Mouse (Mus musculus) midbrain, embryonic 14.5 days (tissue): ENCODE results near the gene Mboat2. TPM values are rescaled to one million over a fixed set of nuclear protein-coding genes. Genes with fewer than 3 reads are reported as not detected.
A peak's percentile ranks its signal among the peaks of the same experiment; 100 is the strongest.

ENCODE experiments used
- ATAC-seq: fragments of 200-750 bp; cut with Nextera tagmentation; 2 replicates; pipeline ENCODE4 v1.8.0; 2017; ENCODE audit warnings: moderate number of reproducible peaks, moderate library complexity; ENCODE audit not compliant: low FRiP score, low TSS enrichment
- DNase-seq: peaks from one replicate; pipeline ENCODE4 v3.0.0-alpha.2; 2015
- H3K27ac ChIP-seq: fragments of 300-500 bp; sonication (generic); replicated peaks from 2 replicates; pipeline ENCODE4 v1.5.1; 2014; ENCODE audit warnings: mild to moderate bottlenecking, low read depth, low read length, moderate library complexity
- H3K27me3 ChIP-seq: fragments of 300-500 bp; sonication (generic); 2 replicates; pipeline ENCODE4 v1.6.1; 2014; ENCODE audit warnings: low read length, control low read depth, mixed read lengths; ENCODE audit not compliant: control insufficient read depth, insufficient read depth
- H3K36me3 ChIP-seq: fragments of 300-500 bp; sonication (generic); 2 replicates; pipeline ENCODE4 v1.6.1; 2014; ENCODE audit warnings: low read length, control low read depth; ENCODE audit not compliant: control insufficient read depth, insufficient read depth
- H3K4me1 ChIP-seq: fragments of 300-500 bp; sonication (generic); 2 replicates; pipeline ENCODE4 v1.6.1; 2014; ENCODE audit warnings: mild to moderate bottlenecking, antibody characterized with exemption, low read length, control low read depth; ENCODE audit not compliant: control insufficient read depth, insufficient read depth
- H3K4me2 ChIP-seq: fragments of 300-500 bp; sonication (generic); 2 replicates; pipeline ENCODE4 v1.6.1; 2014; ENCODE audit warnings: mild to moderate bottlenecking, low read length, moderate library complexity
- H3K4me3 ChIP-seq: fragments of 300-500 bp; sonication (generic); replicated peaks from 2 replicates; pipeline ENCODE4 v1.5.1; 2014; ENCODE audit warnings: low read depth, low read length
- H3K9ac ChIP-seq: fragments of 300-500 bp; sonication (generic); replicated peaks from 2 replicates; pipeline ENCODE4 v1.6.1; 2014; ENCODE audit warnings: mild to moderate bottlenecking, low read length, moderate library complexity
- H3K9me3 ChIP-seq: fragments of 300-500 bp; sonication (generic); 2 replicates; pipeline ENCODE4 v1.6.1; 2016; ENCODE audit warnings: low read length, control low read depth, mixed read lengths; ENCODE audit not compliant: control insufficient read depth
- WGBS: fragments of 180-500 bp; shearing (Covaris S2); extraction: QIAGEN DNeasy Blood & Tissue Kit; methylation state at CpG from one replicate; pipeline ENCODE4 v1.1.7; 2014; 5-methylcytosine and 5-hydroxymethylcytosine counted together
- polyA plus RNA-seq: library from polyadenylated mRNA; unstranded; fragments of >200 nt; fragmentation: Nextera tagmentation; extraction: Ambion mirVana; gene quantifications from 2 replicates; pipeline ENCODE4 v1.2.1, GENCODE M21; 2014

Mboat2 gene
- polyA plus RNA-seq, 1 experiment from 2014 or later, result 91.0 TPM

- WGBS, result 62% methylated on average over 9 of the region's 9 CpGs
These were observed 67.5 kb downstream of the Mboat2 start for GRCm38 (mm10) chr12:24898226-24898625.

GRCm38 (mm10) chr12:24899636-24900035 lies 69.0 kb downstream of the Mboat2 start:
- no peak overlapping the region for H3K4me2 ChIP-seq

More at GRCm38 (mm10) chr12:24898226-24898625, 67.5 kb downstream of the Mboat2 start:
- ATAC-seq (no peak), DNase-seq (no peak)
- Histone ChIP-seq H3K36me3 (peaks cover 36% of the 10 kb centered on the region), H3K9me3 (no peaks in the 10 kb centered on the region), H3K4me1 (peaks cover 17% of the 10 kb centered on the region), H3K9ac (no peak overlapping the region), H3K4me2 (no peak overlapping the region), H3K27ac (no peak overlapping the region), H3K4me3 (no peak overlapping the region), H3K27me3 (no peaks in the 10 kb centered on the region)

GRCm38 (mm10) chr12:24902736-24903135 lies 72.1 kb downstream of the Mboat2 start:
- H3K27me3 ChIP-seq, result no peaks in the 10 kb centered on the region
- no peak for DNase-seq
- H3K9ac ChIP-seq, result no peak overlapping the region
- no peak overlapping the region for H3K27ac ChIP-seq
- WGBS, result 98% methylated on average over 5 of the region's 5 CpGs
- no peaks in the 10 kb centered on the region for H3K4me1 ChIP-seq
- H3K36me3 ChIP-seq, result peaks cover 27% of the 10 kb centered on the region
- H3K4me2 ChIP-seq, result no peak overlapping the region
- no peak for ATAC-seq
- no peak overlapping the region for H3K4me3 ChIP-seq
- H3K9me3 ChIP-seq, result no peaks in the 10 kb centered on the region

More at GRCm38 (mm10) chr12:24899636-24900035, 69.0 kb downstream of the Mboat2 start:
- no peak overlapping the region for H3K27ac ChIP-seq
- DNase-seq, result no peak
- H3K9me3 ChIP-seq, result no peaks in the 10 kb centered on the region
- no peak for ATAC-seq
- WGBS, result 89% methylated on average over 10 of the region's 10 CpGs
- no peaks in the 10 kb centered on the region for H3K27me3 ChIP-seq
- no peak overlapping the region for H3K4me3 ChIP-seq
- H3K9ac ChIP-seq, result no peak overlapping the region
- H3K4me1 ChIP-seq, result 0 out of 2 replicates have a peak, but pooled peaks cover 6% of the 10 kb centered on the region
- H3K36me3 ChIP-seq, result peaks cover 36% of the 10 kb centered on the region

DNA sequence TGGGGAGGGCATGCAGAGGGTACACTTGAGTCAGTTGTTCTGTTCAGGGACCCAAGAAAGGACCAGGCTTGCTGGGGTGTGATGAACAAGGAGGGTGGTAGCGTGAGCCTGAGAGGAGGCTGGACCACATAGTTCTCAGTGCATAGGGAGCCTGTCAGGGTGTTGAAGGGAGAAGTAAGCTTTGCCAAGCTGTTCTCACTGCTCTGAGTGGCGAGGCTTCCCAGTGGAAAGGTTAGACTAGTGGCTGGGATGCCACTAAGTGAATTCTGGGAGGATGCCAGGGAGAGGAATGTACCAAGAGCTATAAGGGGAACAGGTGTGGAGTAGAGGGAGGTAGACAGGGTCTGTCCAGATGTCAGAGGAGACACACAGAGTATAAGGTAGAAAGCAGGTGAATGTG lies 77.2 kb downstream of the Mboat2 start:
- WGBS, result 92% methylated on average over 2 of the region's 2 CpGs
- H3K4me1 ChIP-seq, result no peaks in the 10 kb centered on the region
- ATAC-seq, result no peak
- H3K27ac ChIP-seq, result no peak overlapping the region
- peaks cover 18% of the 10 kb centered on the region; the same call in 1 of the 2 replicates for H3K36me3 ChIP-seq
- no peaks in the 10 kb centered on the region for H3K9me3 ChIP-seq
- DNase-seq, result no peak
- H3K27me3 ChIP-seq, result no peaks in the 10 kb centered on the region
- H3K4me2 ChIP-seq, result no peak overlapping the region
- H3K4me3 ChIP-seq, result no peak overlapping the region
- no peak overlapping the region for H3K9ac ChIP-seq

- ATAC-seq (no peak), DNase-seq (no peak)
- Histone ChIP-seq H3K27ac (no peak overlapping the region), H3K36me3 (peaks cover 15% of the 10 kb centered on the region; the same call in 1 of the 2 replicates), H3K9me3 (no peaks in the 10 kb centered on the region), H3K4me2 (no peak overlapping the region), H3K4me3 (no peak overlapping the region), H3K27me3 (no peaks in the 10 kb centered on the region), H3K4me1 (no peaks in the 10 kb centered on the region), H3K9ac (no peak overlapping the region)
- 92% methylated on average over 7 of the region's 7 CpGs for WGBS
These were observed 79.0 kb downstream of the Mboat2 start for GRCm38 (mm10) chr12:24909679-24910078.

- DNase-seq (no peak), ATAC-seq (no peak)
- Histone ChIP-seq H3K27ac (no peak overlapping the region), H3K36me3 (peaks cover 23% of the 10 kb centered on the region; the same call in 1 of the 2 replicates), H3K27me3 (no peaks in the 10 kb centered on the region), H3K4me2 (no peak overlapping the region), H3K4me1 (no peaks in the 10 kb centered on the region), H3K9ac (no peak overlapping the region), H3K4me3 (no peak overlapping the region), H3K9me3 (no peaks in the 10 kb centered on the region)
- 86% methylated on average over 6 of the region's 6 CpGs for WGBS
These were observed 81.5 kb downstream of the Mboat2 start for GRCm38 (mm10) chr12:24912174-24912573.

- no peak overlapping the region for H3K4me3 ChIP-seq
- 93% methylated on average over 1 of the region's 1 CpGs for WGBS
- peaks cover 25% of the 10 kb centered on the region; the same call in 1 of the 2 replicates for H3K36me3 ChIP-seq
- no peak overlapping the region for H3K4me2 ChIP-seq
- no peaks in the 10 kb centered on the region for H3K27me3 ChIP-seq
- H3K9me3 ChIP-seq, result no peaks in the 10 kb centered on the region
- ATAC-seq (no peak), DNase-seq (no peak)
- H3K27ac ChIP-seq, result no peak overlapping the region
- H3K9ac ChIP-seq, result no peak overlapping the region
- H3K4me1 ChIP-seq, result no peaks in the 10 kb centered on the region
These were observed 82.2 kb downstream of the Mboat2 start for GRCm38 (mm10) chr12:24912876-24913275.

GRCm38 (mm10) chr12:24918575-24919262 lies 88.0 kb downstream of the Mboat2 start:
- Histone ChIP-seq H3K4me2 (no peak overlapping the region), H3K36me3 (0 out of 2 replicates have a peak, but pooled peaks cover 9% of the 10 kb centered on the region), H3K9me3 (no peaks in the 10 kb centered on the region), H3K4me1 (no peaks in the 10 kb centered on the region; the same call in none of the 2 replicates), H3K27me3 (no peaks in the 10 kb centered on the region), H3K4me3 (no peak overlapping the region), H3K9ac (no peak overlapping the region), H3K27ac (peak overlapping the region; percentile 1; the same call in 1 of the 2 replicates)
- no peak for ATAC-seq
- DNase-seq, result no peak
- 48% methylated on average over 12 of the region's 12 CpGs for WGBS

- ATAC-seq, result no peak
- no peaks in the 10 kb centered on the region; the same call in none of the 2 replicates for H3K4me1 ChIP-seq
- no peak overlapping the region for H3K9ac ChIP-seq
- H3K4me2 ChIP-seq, result no peak overlapping the region
- no peaks in the 10 kb centered on the region for H3K9me3 ChIP-seq
- H3K27me3 ChIP-seq, result no peaks in the 10 kb centered on the region
- WGBS, result 94% methylated on average over 1 of the region's 1 CpGs
- 0 out of 2 replicates have a peak, but pooled peaks cover 12% of the 10 kb centered on the region for H3K36me3 ChIP-seq
- H3K27ac ChIP-seq, result no peak overlapping the region
- DNase-seq, result no peak
- no peak overlapping the region for H3K4me3 ChIP-seq
These were observed 90.2 kb downstream of the Mboat2 start for GRCm38 (mm10) chr12:24920861-24921260.
